Mouse (Mus musculus): ENCODE data around the gene Impdh2. TPM values are rescaled to one million over a fixed set of nuclear protein-coding genes. Genes with fewer than 3 reads are reported as not detected.

The Impdh2 gene
- polyA plus RNA-seq, 1 experiment = 4.4 TPM

DNA sequence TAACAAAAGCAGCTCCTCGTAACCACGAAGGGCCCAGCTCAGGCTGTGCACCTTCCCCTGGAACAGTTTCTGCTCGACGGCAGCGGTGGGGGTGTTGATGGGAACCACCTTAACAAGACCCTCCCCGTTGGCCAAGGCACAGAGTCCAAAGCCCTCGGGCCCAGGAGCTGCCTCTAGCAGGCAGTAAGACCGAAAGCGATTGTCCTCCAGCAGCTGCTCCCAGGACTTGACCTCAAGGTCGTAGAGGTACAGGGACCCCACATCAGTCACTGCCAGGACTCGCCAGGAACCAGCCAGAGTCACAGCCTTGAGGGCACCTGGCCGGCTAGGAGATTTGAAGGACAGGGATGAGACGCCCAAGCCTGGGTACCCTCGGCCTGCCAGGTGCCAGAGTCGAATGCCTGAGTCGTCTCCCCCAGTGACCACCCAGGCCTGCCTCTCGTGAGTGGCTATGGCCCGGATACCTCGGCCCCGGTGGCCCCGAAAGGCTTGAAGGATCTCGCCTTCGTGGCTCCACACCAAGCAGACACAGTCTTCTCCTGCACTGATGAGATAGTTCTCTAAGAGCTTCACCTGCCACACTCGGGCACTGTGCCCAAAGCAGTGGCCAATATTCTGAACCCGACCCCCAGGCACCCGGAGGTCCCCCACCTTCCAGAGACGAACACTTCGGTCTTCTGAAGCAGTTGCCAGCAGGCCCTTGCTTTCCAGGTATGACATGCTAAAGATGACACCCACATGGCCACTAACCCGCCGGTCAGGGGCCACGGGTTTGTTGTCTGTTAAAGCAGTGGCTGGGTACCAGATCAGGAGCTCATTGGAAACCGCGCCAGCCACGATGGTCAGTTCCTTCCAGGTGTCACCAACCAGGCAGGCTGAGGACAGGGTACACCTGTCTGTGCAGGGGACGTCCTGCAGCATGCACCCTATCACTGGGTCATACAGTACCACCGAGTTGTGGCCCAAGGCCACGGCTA, 15.5 kb downstream of the Impdh2 start:
- Histone ChIP-seq H3K4me3 (replicated peaks) (no peak overlapping the region), H3K4me1 (ENCODE audit: control insufficient read depth) (peaks cover 50% of the 10 kb centered on the region), H3K36me3 (ENCODE audit: control insufficient read depth) (peaks cover 61% of the 10 kb centered on the region), H3K9me3 (ENCODE audit: control insufficient read depth, low read length) (no peaks in the 10 kb centered on the region), H3K27me3 (ENCODE audit: control insufficient read depth) (no peaks in the 10 kb centered on the region)
- TF ChIP-seq GATA1 (IDR thresholded peaks at IDR 0.05; ENCODE audit: low read length) = no peak
- no peak for TF ChIP-seq TAL1 (IDR thresholded peaks at IDR 0.05; ENCODE audit: low read length)

- H3K4me1 ChIP-seq (ENCODE audit: control insufficient read depth) = peaks cover 39% of the 10 kb centered on the region
- H3K4me3 ChIP-seq (replicated peaks) = no peak overlapping the region
- H3K36me3 ChIP-seq (ENCODE audit: control insufficient read depth) = peaks cover 47% of the 10 kb centered on the region
- TF ChIP-seq GATA1 (IDR thresholded peaks at IDR 0.05; ENCODE audit: low read length) = no peak
- no peak for TF ChIP-seq TAL1 (IDR thresholded peaks at IDR 0.05; ENCODE audit: low read length)
- no peaks in the 10 kb centered on the region for H3K27me3 ChIP-seq (ENCODE audit: control insufficient read depth)
- no peaks in the 10 kb centered on the region for H3K9me3 ChIP-seq (ENCODE audit: control insufficient read depth, low read length)
These were observed 16.9 kb downstream of the Impdh2 start for GRCm38 (mm10) chr9:108577025-108577424.

DNA sequence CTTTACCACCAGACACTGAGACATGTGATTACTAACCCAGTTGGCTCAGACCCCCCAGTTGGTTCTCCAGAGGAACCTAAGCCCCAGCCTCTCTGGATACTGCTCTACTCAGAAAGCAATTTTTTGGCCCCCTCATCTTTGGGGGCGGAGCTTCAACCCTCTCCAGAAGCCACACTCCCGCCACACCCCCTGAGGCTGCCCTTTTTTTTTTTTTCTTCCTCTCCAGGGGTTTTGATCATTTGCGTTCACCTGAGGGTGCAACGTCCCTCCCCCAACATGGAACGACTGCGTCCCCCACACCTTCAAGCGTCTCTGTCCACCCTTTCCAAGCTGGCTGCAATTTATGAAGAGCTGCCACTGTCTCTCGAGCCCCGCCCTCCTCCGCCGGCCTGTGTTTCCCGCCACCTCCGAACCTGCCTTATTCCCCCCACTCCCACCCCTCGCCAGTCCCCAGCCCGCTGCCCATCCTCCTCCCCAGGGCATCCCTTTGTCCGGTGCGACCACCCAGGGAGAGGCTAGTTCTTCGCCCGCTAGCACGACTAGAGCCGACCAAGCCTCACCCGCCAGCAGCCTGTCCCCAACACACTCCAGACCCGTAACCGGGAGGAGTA, 18.0 kb downstream of the Impdh2 start:
- TF ChIP-seq GATA1 (IDR thresholded peaks at IDR 0.05; ENCODE audit: low read length) = no peak

GRCm38 (mm10) chr9:108578545-108579343, 18.7 kb downstream of the Impdh2 start, which contains the start of gene Wdr6:
Wdr6 (minus strand) TSS chr9:108578739.
- H3K4me3 ChIP-seq (replicated peaks) = peak within 1 kb of the TSS; percentile 79
- no peaks in the 10 kb centered on the region for H3K9me3 ChIP-seq (ENCODE audit: control insufficient read depth, low read length)
- TF ChIP-seq TAL1 (IDR thresholded peaks at IDR 0.05; ENCODE audit: low read length) (no peak), GATA1 (IDR thresholded peaks at IDR 0.05; ENCODE audit: low read length) (no peak)
- H3K4me1 ChIP-seq (ENCODE audit: control insufficient read depth) = peaks cover 38% of the 10 kb centered on the region
- H3K27me3 ChIP-seq (ENCODE audit: control insufficient read depth) = no peaks in the 10 kb centered on the region
- peaks cover 30% of the 10 kb centered on the region for H3K36me3 ChIP-seq (ENCODE audit: control insufficient read depth)

More for the DNA sequence above, 18.0 kb downstream of the Impdh2 start:
- H3K4me3 ChIP-seq (replicated peaks) = peak overlapping the region; percentile 79
- H3K4me1 ChIP-seq (ENCODE audit: control insufficient read depth) = peaks cover 39% of the 10 kb centered on the region
- H3K9me3 ChIP-seq (ENCODE audit: control insufficient read depth, low read length) = no peaks in the 10 kb centered on the region
- no peaks in the 10 kb centered on the region for H3K27me3 ChIP-seq (ENCODE audit: control insufficient read depth)
- peaks cover 37% of the 10 kb centered on the region for H3K36me3 ChIP-seq (ENCODE audit: control insufficient read depth)

DNA sequence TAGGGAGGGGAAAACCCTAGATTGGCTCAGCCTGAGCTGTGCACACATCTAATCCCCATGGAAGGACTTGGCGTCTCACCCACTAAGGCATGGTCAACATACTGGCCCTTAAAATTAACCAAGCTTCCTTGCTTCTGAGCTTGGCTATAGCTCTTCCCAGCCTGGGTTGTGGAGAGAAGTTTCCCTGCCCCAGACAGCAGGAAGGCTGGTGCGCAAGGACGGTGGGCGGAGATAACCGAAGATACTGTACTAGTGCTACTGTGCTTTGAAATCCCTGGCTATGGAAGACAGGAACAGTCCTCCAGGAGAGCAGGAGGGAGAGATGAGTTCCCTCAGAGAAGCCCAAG, 19.2 kb downstream of the Impdh2 start:
- H3K36me3 ChIP-seq (ENCODE audit: control insufficient read depth) = peaks cover 24% of the 10 kb centered on the region
- TF ChIP-seq TAL1 (IDR thresholded peaks at IDR 0.05; ENCODE audit: low read length) (no peak), GATA1 (IDR thresholded peaks at IDR 0.05; ENCODE audit: low read length) (no peak)
- no peaks in the 10 kb centered on the region for H3K27me3 ChIP-seq (ENCODE audit: control insufficient read depth)
- H3K4me1 ChIP-seq (ENCODE audit: control insufficient read depth) = peaks cover 33% of the 10 kb centered on the region
- H3K9me3 ChIP-seq (ENCODE audit: control insufficient read depth, low read length) = no peaks in the 10 kb centered on the region
- H3K4me3 ChIP-seq (replicated peaks) = peak overlapping the region; percentile 79

DNA sequence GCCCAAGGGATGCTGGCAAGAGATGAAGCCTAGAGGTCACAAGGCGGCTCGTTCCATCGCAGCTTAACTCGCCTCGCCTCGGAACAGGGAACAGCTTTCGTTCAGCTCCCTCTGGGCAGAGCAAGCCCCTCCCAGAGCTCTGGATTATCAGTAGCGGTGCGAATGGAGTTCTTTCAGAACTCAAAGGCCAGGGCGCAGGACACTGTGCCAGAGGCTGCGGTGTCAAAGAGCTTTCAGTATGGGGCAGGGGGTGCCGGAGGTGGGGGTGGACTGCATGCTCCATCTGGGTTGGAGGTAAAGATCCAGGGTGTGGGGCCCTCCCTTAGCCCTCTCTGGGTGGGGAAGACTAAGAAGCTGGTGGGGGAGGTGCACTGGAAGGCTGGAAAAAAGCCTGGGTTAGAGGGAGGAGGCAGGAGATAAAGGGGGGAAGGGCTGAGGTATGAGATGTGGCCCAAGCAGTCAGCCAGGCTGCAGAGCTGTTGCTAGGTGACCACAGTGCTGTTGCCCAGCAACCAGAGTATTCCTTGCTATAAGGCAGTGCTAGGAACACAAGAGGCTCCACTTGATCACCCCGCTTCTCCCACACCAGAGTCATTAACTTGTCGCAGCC, 27.6 kb downstream of the Impdh2 start:
- Histone ChIP-seq H3K4me1 (ENCODE audit: control insufficient read depth) (peaks cover 9% of the 10 kb centered on the region), H3K4me3 (replicated peaks) (no peak overlapping the region), H3K9me3 (ENCODE audit: control insufficient read depth, low read length) (no peaks in the 10 kb centered on the region), H3K36me3 (ENCODE audit: control insufficient read depth) (no peaks in the 10 kb centered on the region), H3K27me3 (ENCODE audit: control insufficient read depth) (no peaks in the 10 kb centered on the region)
- TF ChIP-seq TAL1 (IDR thresholded peaks at IDR 0.05; ENCODE audit: low read length) (no peak), GATA1 (IDR thresholded peaks at IDR 0.05; ENCODE audit: low read length) (no peak)

DNA sequence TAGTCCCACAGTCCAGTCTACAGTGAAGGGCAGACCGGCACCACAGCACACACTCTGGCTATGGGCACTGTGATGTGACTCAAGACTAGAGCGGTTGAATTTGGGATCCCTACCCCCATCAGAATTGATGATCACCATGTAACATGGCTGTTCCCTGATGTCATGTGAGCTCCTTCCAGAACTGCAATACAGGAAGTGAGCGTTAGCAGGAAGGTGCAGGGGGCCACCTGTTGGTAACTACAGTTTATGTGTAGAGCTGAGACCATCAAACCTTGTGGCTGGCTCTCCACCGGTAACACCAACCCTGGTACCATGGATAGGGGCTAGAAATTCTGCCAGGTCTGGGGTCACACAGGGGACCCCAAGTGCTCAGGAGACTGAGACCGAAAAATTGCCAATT, 29.1 kb downstream of the Impdh2 start:
- peaks cover 9% of the 10 kb centered on the region for H3K4me1 ChIP-seq (ENCODE audit: control insufficient read depth)
- no peaks in the 10 kb centered on the region for H3K9me3 ChIP-seq (ENCODE audit: control insufficient read depth, low read length)
- no peaks in the 10 kb centered on the region for H3K36me3 ChIP-seq (ENCODE audit: control insufficient read depth)
- no peaks in the 10 kb centered on the region for H3K27me3 ChIP-seq (ENCODE audit: control insufficient read depth)
- no peak for TF ChIP-seq GATA1 (IDR thresholded peaks at IDR 0.05; ENCODE audit: low read length)
- no peak for TF ChIP-seq TAL1 (IDR thresholded peaks at IDR 0.05; ENCODE audit: low read length)
- no peak overlapping the region for H3K4me3 ChIP-seq (replicated peaks)

DNA sequence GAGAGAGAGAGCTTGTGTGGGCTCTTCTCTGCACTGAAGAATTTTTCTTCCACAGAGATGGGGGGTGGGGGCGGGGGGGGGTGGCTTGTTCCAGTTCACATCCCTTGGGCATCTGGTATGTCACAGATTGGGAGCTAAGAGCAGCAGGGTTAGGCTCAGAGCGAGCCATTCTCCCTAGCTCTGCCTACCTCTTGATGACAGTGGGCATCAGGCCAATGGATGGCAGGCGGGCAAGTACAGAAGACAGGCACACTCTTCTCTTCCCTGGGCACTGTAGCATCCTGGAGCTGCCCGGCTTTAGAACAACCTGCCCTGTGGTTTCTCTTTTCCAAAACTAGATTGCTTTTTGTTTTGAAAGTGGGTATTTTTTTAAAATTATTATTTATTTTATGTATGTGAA, 31.4 kb downstream of the Impdh2 start:
- H3K36me3 ChIP-seq (ENCODE audit: control insufficient read depth) = no peaks in the 10 kb centered on the region
- no peaks in the 10 kb centered on the region; the same call in 1 of the 2 replicates for H3K27me3 ChIP-seq (ENCODE audit: control insufficient read depth)
- no peaks in the 10 kb centered on the region for H3K9me3 ChIP-seq (ENCODE audit: control insufficient read depth, low read length)
- TF ChIP-seq GATA1 (IDR thresholded peaks at IDR 0.05; ENCODE audit: low read length) (no peak), TAL1 (IDR thresholded peaks at IDR 0.05; ENCODE audit: low read length) (no peak)
- H3K4me1 ChIP-seq (ENCODE audit: control insufficient read depth) = peaks cover 14% of the 10 kb centered on the region
- H3K4me3 ChIP-seq (replicated peaks) = no peak overlapping the region

Measured in erythroblast, embryonic 14.5 days (primary cell).